Mouse (Mus musculus) MEL (cell line): ENCODE measurements around the gene 4931429L15Rik.

Experiments
- CHD2 ChIP-seq: IDR thresholded peaks from 2 replicates; pipeline ENCODE4 v1.6.1; 2011; ENCODE audit warnings: low read length, improper control_type of control experiment
- CTCF ChIP-seq, 3 experiments: IDR thresholded peaks in 2 of 3; conservative IDR thresholded peaks in 1 of 3; 2 replicates each; pipeline ENCODE4 v1.5.1; 2011 to 2012; ENCODE audit warnings: low read length in 3 of 3, low read depth in 2 of 3, mild to moderate bottlenecking in 2 of 3, improper control_type of control experiment in 1 of 3, inconsistent platforms in 1 of 3, mixed read lengths in 1 of 3, moderate library complexity in 1 of 3; ENCODE audit not compliant: control insufficient read depth in 1 of 3, insufficient read depth in 1 of 3, poor library complexity in 1 of 3, severe bottlenecking in 1 of 3
- E2F4 ChIP-seq: IDR thresholded peaks from 2 replicates; pipeline ENCODE4 v1.6.1; 2011; ENCODE audit warnings: low read depth, low read length, improper control_type of control experiment, borderline replicate concordance
- GABPA ChIP-seq: IDR thresholded peaks from 2 replicates; pipeline ENCODE4 v1.6.1; 2012; ENCODE audit warnings: low read depth, mild to moderate bottlenecking, inconsistent platforms, low read length, improper control_type of control experiment, moderate library complexity
- JUND ChIP-seq: IDR thresholded peaks from 2 replicates; pipeline ENCODE4 v1.6.1; 2011; ENCODE audit warnings: low read depth, mild to moderate bottlenecking, improper control_type of control experiment, low read length
- KAT2A ChIP-seq: conservative IDR thresholded peaks from 2 replicates; pipeline ENCODE4 v1.6.1; 2012; ENCODE audit warnings: low read depth, low read length, improper control_type of control experiment, inconsistent platforms
- MAFK ChIP-seq: IDR thresholded peaks from 2 replicates; pipeline ENCODE4 v1.6.1; 2011; ENCODE audit warnings: low read depth, mild to moderate bottlenecking, low read length, improper control_type of control experiment, borderline replicate concordance
- MAX ChIP-seq: IDR thresholded peaks from 2 replicates; pipeline ENCODE4 v1.6.1; 2011; ENCODE audit warnings: low read length, improper control_type of control experiment
- MEF2A ChIP-seq: IDR thresholded peaks from 2 replicates; pipeline ENCODE4 v1.6.1; 2014; ENCODE audit warnings: low read depth, mild to moderate bottlenecking, inconsistent platforms, low read length, improper control_type of control experiment; ENCODE audit not compliant: poor library complexity, insufficient replicate concordance, severe bottlenecking; ENCODE audit errors: extremely low read depth
- POLR2A ChIP-seq, 2 experiments: IDR thresholded peaks; 2 replicates each; pipeline ENCODE4 v1.6.1; 2011 to 2012; ENCODE audit warnings: low read length in 2 of 2, mild to moderate bottlenecking in 2 of 2, control low read depth in 1 of 2, improper control_type of control experiment in 1 of 2, low read depth in 1 of 2, moderate library complexity in 1 of 2; ENCODE audit not compliant: control insufficient read depth in 1 of 2, insufficient read depth in 1 of 2, poor library complexity in 1 of 2
- RAD21 ChIP-seq: IDR thresholded peaks from 2 replicates; pipeline ENCODE4 v1.6.1; 2011; ENCODE audit warnings: mild to moderate bottlenecking, low read depth, low read length, improper control_type of control experiment

DNA sequence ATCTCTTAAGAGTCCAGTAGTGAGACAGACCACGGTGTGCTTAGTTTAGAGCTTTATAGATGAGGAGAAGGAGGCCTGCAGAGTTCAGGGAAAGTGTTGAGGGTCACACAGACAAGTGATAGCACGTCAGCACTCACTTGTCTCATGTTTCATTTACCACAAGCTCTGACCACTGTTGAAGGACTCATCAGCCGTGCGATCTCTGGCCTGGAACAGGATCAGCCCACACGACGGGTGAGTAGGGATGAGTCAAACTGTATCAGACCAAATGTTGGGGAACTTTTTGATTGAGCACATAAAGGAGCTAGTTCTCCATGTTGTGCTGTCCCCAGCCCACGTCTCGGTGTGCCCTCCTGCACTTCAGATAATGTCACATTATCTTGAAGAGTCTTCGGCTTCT is 45.3 kb downstream of the 4931429L15Rik start:
- TF ChIP-seq MEF2A (no peak), JUND (no peak), POLR2A (IDR thresholded peaks at IDR 0.05; ENCODE audit: control insufficient read depth in 1 of 2, insufficient read depth in 1 of 2, low read depth in 1 of 2, low read length in 2 of 2, poor library complexity in 1 of 2) (no peak), CTCF (IDR thresholded peaks at IDR 0.05 in 2 of 3, conservative IDR thresholded peaks at IDR 0.05 in 1 of 3; ENCODE audit: control insufficient read depth in 1 of 3, insufficient read depth in 1 of 3, low read depth in 2 of 3, low read length in 3 of 3, poor library complexity in 1 of 3, severe bottlenecking in 1 of 3) (no peak), RAD21 (no peak), KAT2A (no peak), E2F4 (no peak), CHD2 (no peak), GABPA (no peak), MAX (0 out of 2 replicates have a peak, but pooled peaks have one; percentile 29), MAFK (no peak)
